Mouse (Mus musculus): ENCODE results near the gene Hvcn1.

GRCm38 (mm10) chr5:122165233-122165915 is 41.2 kb upstream of the Hvcn1 start:
- no peak for TF ChIP-seq CTCF (IDR thresholded peaks at IDR 0.05; ENCODE audit: low read depth, low read length)
- no peak for TF ChIP-seq GATA2 (IDR thresholded peaks at IDR 0.05; ENCODE audit: borderline replicate concordance, low read depth, low read length)
- TF ChIP-seq POLR2AphosphoS5 (IDR thresholded peaks at IDR 0.05; ENCODE audit: insufficient replicate concordance, low read depth, low read length): no peak
- TF ChIP-seq GATA1 (IDR thresholded peaks at IDR 0.05; ENCODE audit: borderline replicate concordance, low read length): no peak
